Mouse (Mus musculus) ES-E14 (cell line): Measurements from ENCODE around the gene Nipal3. TPM values are rescaled to one million over a fixed set of nuclear protein-coding genes. Genes with fewer than 3 reads are reported as not detected.

Source experiments
- DNase-seq: peaks from one replicate; pipeline ENCODE4 v3.0.0-alpha.2; 2013; ENCODE audit warnings: low read depth, low spot score
- H3K27ac ChIP-seq: 2 replicates; pipeline ENCODE4 v1.5.1; 2012; ENCODE audit warnings: low read depth, mild to moderate bottlenecking, low read length, moderate library complexity, mixed read lengths; ENCODE audit not compliant: poor library complexity, insufficient read depth, severe bottlenecking
- H3K36me3 ChIP-seq: 2 replicates; pipeline ENCODE4 v1.6.1; 2012; ENCODE audit warnings: mild to moderate bottlenecking, low read length, moderate library complexity, mixed read lengths; ENCODE audit not compliant: control insufficient read depth, poor library complexity, insufficient read depth, severe bottlenecking
- H3K4me1 ChIP-seq, 2 experiments: fragments of 150-350 bp in 1 of 2; sonication (generic) in 1 of 2; 2 replicates each; pipeline ENCODE4 v1.6.1; 2012; ENCODE audit warnings: low read length in 2 of 2, mild to moderate bottlenecking in 1 of 2, mixed read lengths in 1 of 2; ENCODE audit not compliant: control insufficient read depth in 2 of 2, insufficient read depth in 2 of 2, poor library complexity in 1 of 2
- H3K4me3 ChIP-seq, 2 experiments: fragments of 150-350 bp in 1 of 2; sonication (generic) in 1 of 2; 2 replicates each; pipeline ENCODE4 v1.5.1; 2012; ENCODE audit warnings: low read length in 2 of 2, low read depth in 1 of 2, mild to moderate bottlenecking in 1 of 2, mixed read lengths in 1 of 2; ENCODE audit not compliant: insufficient read depth in 1 of 2, poor library complexity in 1 of 2, severe bottlenecking in 1 of 2
- H3K9ac ChIP-seq: 2 replicates; pipeline ENCODE4 v1.6.1; 2012; ENCODE audit warnings: low read depth, mild to moderate bottlenecking, low read length, mixed read lengths; ENCODE audit not compliant: poor library complexity, insufficient read depth, severe bottlenecking
- H3K9me3 ChIP-seq: fragments of 150-350 bp; sonication (generic); 2 replicates; pipeline ENCODE4 v1.6.1; 2012; ENCODE audit warnings: low read depth, mild to moderate bottlenecking, low read length; ENCODE audit not compliant: control insufficient read depth, insufficient read depth
- CHD2 ChIP-seq: IDR thresholded peaks from 2 replicates; pipeline ENCODE4 v1.6.1; 2014; ENCODE audit warnings: mild to moderate bottlenecking, low read depth, low read length, inconsistent platforms
- HCFC1 ChIP-seq: IDR thresholded peaks from 2 replicates; pipeline ENCODE4 v1.6.1; 2012; ENCODE audit warnings: low read length, inconsistent platforms, borderline replicate concordance; ENCODE audit not compliant: insufficient read depth
- MAFK ChIP-seq: IDR thresholded peaks from 2 replicates; pipeline ENCODE4 v1.6.1; 2014; ENCODE audit warnings: mild to moderate bottlenecking, low read depth, low read length, inconsistent platforms; ENCODE audit not compliant: insufficient read depth
- ZC3H11A ChIP-seq: IDR thresholded peaks from 2 replicates; pipeline ENCODE4 v1.6.1; 2012; ENCODE audit warnings: low read depth, mild to moderate bottlenecking, inconsistent platforms, low read length, borderline replicate concordance
- ZNF384 ChIP-seq: IDR thresholded peaks from 2 replicates; pipeline ENCODE4 v1.6.1; 2012; ENCODE audit warnings: low read depth, low read length, inconsistent platforms
- in situ Hi-C, 2 experiments: fragments of 600-800 bp; cut with MboI; formaldehyde crosslinking; loops; one replicate each; pipeline ENCODE4 v1.15.1; 2025; ENCODE audit warnings: low sequenced_read_pairs in 2 of 2, inconsistent platforms in 1 of 2; ENCODE audit not compliant: unreplicated experiment in 2 of 2
- total RNA-seq: library from RNA; depleted of rRNA; stranded (reverse); fragments of 300-350 nt; gene quantifications from 2 replicates; pipeline ENCODE4 v1.2.3, GENCODE M21; 2012

Gene Nipal3
- total RNA-seq, 1 experiment, result 15.3 TPM

- Histone ChIP-seq H3K27ac (no peak overlapping the region), H3K4me3 (no peak overlapping the region), H3K4me1 (peaks cover 0 to 3% of the 10 kb centered on the region in 2 experiments; a peak in 1 of 4 replicates), H3K36me3 (peaks cover 2% of the 10 kb centered on the region; the same call in 1 of the 2 replicates), H3K9me3 (no peaks in the 10 kb centered on the region), H3K9ac (no peak overlapping the region)
- no peak for DNase-seq
- in situ Hi-C loops, result no loop called here
- no peak for TF ChIP-seq ZNF384
- no peak for TF ChIP-seq HCFC1
- no peak for TF ChIP-seq MAFK
- TF ChIP-seq CHD2, result no peak
- TF ChIP-seq ZC3H11A, result no peak
Observed at GRCm38 (mm10) chr4:135453572-135453971, 41.3 kb downstream of the Nipal3 start.

GRCm38 (mm10) chr4:135453164-135453563, 41.7 kb downstream of the Nipal3 start:
- in situ Hi-C loops, result no loop called here
- TF ChIP-seq HCFC1 (no peak), ZC3H11A (no peak), MAFK (no peak), CHD2 (no peak), ZNF384 (no peak)
- Histone ChIP-seq H3K4me3 (no peak overlapping the region), H3K27ac (no peak overlapping the region), H3K9me3 (no peaks in the 10 kb centered on the region), H3K4me1 (peaks cover 0 to 3% of the 10 kb centered on the region in 2 experiments; a peak in 1 of 4 replicates), H3K9ac (no peak overlapping the region), H3K36me3 (peaks cover 2% of the 10 kb centered on the region; the same call in 1 of the 2 replicates)
- DNase-seq, result no peak

GRCm38 (mm10) chr4:135451360-135452015, 43.4 kb downstream of the Nipal3 start:
- in situ Hi-C loops, result no loop called here
- Histone ChIP-seq H3K36me3 (peaks cover 2% of the 10 kb centered on the region; the same call in 1 of the 2 replicates), H3K4me3 (no peak overlapping the region), H3K4me1 (peaks cover 0 to 3% of the 10 kb centered on the region in 2 experiments; a peak in 1 of 4 replicates), H3K9me3 (no peaks in the 10 kb centered on the region), H3K9ac (0 out of 2 replicates have a peak overlapping the region, but pooled peaks have one; percentile 1), H3K27ac (no peak overlapping the region)
- no peak for DNase-seq
- TF ChIP-seq MAFK, result no peak
- TF ChIP-seq CHD2, result no peak
- TF ChIP-seq ZNF384, result no peak
- no peak for TF ChIP-seq ZC3H11A
- no peak for TF ChIP-seq HCFC1

- peaks cover 3 to 5% of the 10 kb centered on the region in 2 experiments; a peak in 3 of 4 replicates for H3K4me1 ChIP-seq
- H3K36me3 ChIP-seq, result no peaks in the 10 kb centered on the region
- H3K9me3 ChIP-seq, result no peaks in the 10 kb centered on the region
- no peak for DNase-seq
- in situ Hi-C loops, result no loop called here
- no peak overlapping the region for H3K9ac ChIP-seq
- H3K27ac ChIP-seq, result no peak overlapping the region
- H3K4me3 ChIP-seq, result no peak overlapping the region
- TF ChIP-seq HCFC1 (no peak), CHD2 (no peak), ZC3H11A (no peak), ZNF384 (no peak), MAFK (no peak)
Observed at GRCm38 (mm10) chr4:135442473-135442872, 52.4 kb downstream of the Nipal3 start.
